Mouse (Mus musculus) stomach, postnatal 0 days (tissue): ENCODE measurements at regions not wholly inside any gene's neighbourhood (a gene's known extent, or its start where the extent isn't known, plus 50 kb on each side); places are given as distances from the start of the nearest gene placed in this dataset.

Experiments
- CTCF ChIP-seq: IDR thresholded peaks from 2 replicates; pipeline ENCODE4 v1.5.1; 2016; ENCODE audit warnings: antibody characterized with exemption, low read depth, mild to moderate bottlenecking, moderate library complexity
- EP300 ChIP-seq: optimal IDR thresholded peaks from 2 replicates; pipeline ENCODE3; 2016; ENCODE audit warnings: antibody characterized with exemption

DNA sequence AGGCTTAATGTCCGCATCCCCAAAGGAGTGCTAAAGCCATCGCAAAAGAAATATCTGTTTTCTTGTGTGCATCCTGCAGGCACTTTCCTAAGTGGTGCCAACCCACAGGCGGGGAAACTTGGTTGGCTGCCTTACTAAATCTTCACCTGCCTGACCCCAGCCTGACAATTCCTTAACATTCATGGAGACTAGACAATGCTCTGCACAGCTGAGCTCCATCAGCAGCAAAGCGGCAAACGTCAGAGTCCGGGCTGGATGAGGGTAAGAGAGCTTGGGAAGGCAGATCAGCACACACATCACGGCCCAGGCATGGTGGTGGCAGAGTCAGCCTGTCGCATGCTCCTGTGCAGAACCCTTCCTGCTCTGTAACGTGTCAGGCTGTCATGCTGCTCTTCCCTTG is 209.8 kb upstream of the Tshz3 start:
- TF ChIP-seq EP300 (no peak), CTCF (no peak)
